Mouse (Mus musculus) forebrain, embryonic 10.5 days (tissue): Measurements from ENCODE around the gene Fbxw4. TPM values are rescaled to one million over a fixed set of nuclear protein-coding genes. Genes with fewer than 3 reads are reported as not detected.

Source experiments
- DNase-seq: peaks from one replicate; pipeline ENCODE4 v3.0.0-alpha.2; 2017; ENCODE audit warnings: low spot score; ENCODE audit errors: extremely low spot score
- H3K27ac ChIP-seq: fragments of 300-500 bp; sonication (generic); 2 replicates; pipeline ENCODE4 v1.5.1; 2016; ENCODE audit warnings: mild to moderate bottlenecking
- H3K27me3 ChIP-seq: fragments of 300-500 bp; sonication (generic); 2 replicates; pipeline ENCODE4 v1.6.1; 2016; ENCODE audit warnings: mild to moderate bottlenecking; ENCODE audit not compliant: poor library complexity, severe bottlenecking
- H3K36me3 ChIP-seq: fragments of 300-500 bp; sonication (generic); replicated peaks from 2 replicates; pipeline ENCODE4 v1.6.1; 2016; ENCODE audit warnings: mild to moderate bottlenecking, moderate library complexity
- H3K4me1 ChIP-seq: fragments of 300-500 bp; sonication (generic); 2 replicates; pipeline ENCODE4 v1.6.1; 2016
- H3K4me3 ChIP-seq: fragments of 300-500 bp; sonication (generic); 2 replicates; pipeline ENCODE4 v1.5.1; 2016; ENCODE audit warnings: mild to moderate bottlenecking, moderate library complexity
- H3K9me3 ChIP-seq: fragments of 300-500 bp; sonication (generic); 2 replicates; pipeline ENCODE4 v1.6.1; 2016; ENCODE audit warnings: mild to moderate bottlenecking, moderate library complexity
- WGBS: fragments of 180-500 bp; shearing (Covaris S2); methylation state at CpG from one replicate; pipeline ENCODE4 v1.1.7; 2016; 5-methylcytosine and 5-hydroxymethylcytosine counted together
- polyA plus RNA-seq: library from polyadenylated mRNA; unstranded; fragments of >200 nt; fragmentation: Nextera tagmentation; extraction: Ambion mirVana; gene quantifications from 2 replicates; pipeline ENCODE4 v1.2.1, GENCODE M21; 2016

Fbxw4 gene
- polyA plus RNA-seq, 1 experiment from 2014 or later = 4.4 TPM

- H3K36me3 ChIP-seq = peaks cover 24% of the 10 kb centered on the region
- WGBS = 87% methylated on average over 6 of the region's 6 CpGs
- peak overlapping the region; percentile 60; the same call in 1 of the 2 replicates for H3K27ac ChIP-seq
- peaks cover 79% of the 10 kb centered on the region for H3K4me1 ChIP-seq
- DNase-seq = no peak
- peaks cover 100% of the 10 kb centered on the region for H3K27me3 ChIP-seq
- H3K4me3 ChIP-seq = no peak overlapping the region
- peaks cover 3% of the 10 kb centered on the region; the same call in 1 of the 2 replicates for H3K9me3 ChIP-seq
Measured at GRCm38 (mm10) chr19:45583136-45583535, 77.0 kb downstream of the Fbxw4 start.

DNA sequence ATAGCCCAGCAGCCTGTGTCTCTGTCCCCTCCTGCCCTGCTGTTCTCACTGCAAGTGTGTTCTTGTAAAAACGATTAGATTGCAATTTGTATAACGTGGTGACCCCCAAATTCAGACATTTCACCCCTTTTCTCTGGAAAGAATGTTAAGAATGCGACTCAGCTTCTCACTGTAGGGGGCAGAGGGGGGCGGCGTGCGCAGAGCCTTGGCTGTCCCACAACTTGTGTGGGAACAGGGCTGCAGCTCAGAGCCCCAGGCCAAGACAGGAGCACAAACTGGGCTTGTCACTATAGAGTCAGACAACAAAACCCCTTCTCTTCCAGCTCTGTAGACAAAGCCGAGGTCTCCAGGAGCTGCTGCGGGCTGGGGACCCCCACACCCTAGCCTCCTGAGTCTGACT, 78.0 kb downstream of the Fbxw4 start:
- peak; percentile 45 for DNase-seq
- no peak overlapping the region for H3K4me3 ChIP-seq
- peaks cover 34% of the 10 kb centered on the region for H3K36me3 ChIP-seq
- peaks cover 100% of the 10 kb centered on the region for H3K27me3 ChIP-seq
- WGBS = 6% methylated on average over 8 of the region's 8 CpGs
- peaks cover 3% of the 10 kb centered on the region; the same call in 1 of the 2 replicates for H3K9me3 ChIP-seq
- peak overlapping the region; percentile 60 for H3K27ac ChIP-seq
- peaks cover 81% of the 10 kb centered on the region for H3K4me1 ChIP-seq

DNA sequence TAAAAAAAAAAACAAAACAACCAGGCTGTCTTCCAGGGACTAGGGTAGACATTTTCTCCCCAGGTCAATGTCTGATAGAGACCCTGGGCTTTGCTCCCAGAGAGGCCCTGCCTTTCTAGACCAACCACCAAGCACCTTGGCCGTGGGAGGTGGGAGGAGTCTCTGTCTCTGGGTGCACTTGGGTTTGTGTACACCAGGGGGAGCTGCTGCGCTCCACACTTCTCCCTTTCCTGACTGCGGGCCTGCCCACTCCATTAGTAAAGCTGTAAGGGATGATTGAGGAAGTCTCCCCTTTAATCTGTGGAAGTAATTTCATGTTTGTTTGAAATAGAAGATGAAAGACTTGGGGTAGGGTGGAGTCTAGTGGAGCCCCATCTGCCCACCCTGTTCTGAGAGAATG, 78.9 kb downstream of the Fbxw4 start:
- peaks cover 3% of the 10 kb centered on the region; the same call in 1 of the 2 replicates for H3K9me3 ChIP-seq
- peaks cover 82% of the 10 kb centered on the region for H3K4me1 ChIP-seq
- DNase-seq = peak; percentile 61
- WGBS = 73% methylated on average over 3 of the region's 3 CpGs
- H3K27ac ChIP-seq = no peak overlapping the region
- no peak overlapping the region for H3K4me3 ChIP-seq
- peaks cover 100% of the 10 kb centered on the region for H3K27me3 ChIP-seq
- H3K36me3 ChIP-seq = peaks cover 40% of the 10 kb centered on the region

- Histone ChIP-seq H3K4me3 (no peak overlapping the region), H3K4me1 (peaks cover 82% of the 10 kb centered on the region), H3K36me3 (peaks cover 41% of the 10 kb centered on the region), H3K27ac (peak overlapping the region; percentile 20; the same call in 1 of the 2 replicates), H3K27me3 (peaks cover 100% of the 10 kb centered on the region), H3K9me3 (peaks cover 3% of the 10 kb centered on the region; the same call in 1 of the 2 replicates)
- WGBS = 36% methylated on average over 12 of the region's 12 CpGs
- no peak for DNase-seq
Measured at GRCm38 (mm10) chr19:45580235-45580634, 79.9 kb downstream of the Fbxw4 start.

- peaks cover 84% of the 10 kb centered on the region for H3K4me1 ChIP-seq
- WGBS = 91% methylated on average over 7 of the region's 7 CpGs
- H3K27me3 ChIP-seq = peaks cover 100% of the 10 kb centered on the region
- peaks cover 3% of the 10 kb centered on the region; the same call in 1 of the 2 replicates for H3K9me3 ChIP-seq
- no peak for DNase-seq
- H3K4me3 ChIP-seq = no peak overlapping the region
- H3K36me3 ChIP-seq = peaks cover 49% of the 10 kb centered on the region
- peak overlapping the region; percentile 20; the same call in 1 of the 2 replicates for H3K27ac ChIP-seq
Measured at GRCm38 (mm10) chr19:45579416-45579815, 80.7 kb downstream of the Fbxw4 start.

GRCm38 (mm10) chr19:45578976-45579375, 81.1 kb downstream of the Fbxw4 start:
- H3K9me3 ChIP-seq = peaks cover 3% of the 10 kb centered on the region; the same call in 1 of the 2 replicates
- WGBS = 90% methylated on average over 12 of the region's 12 CpGs
- no peak overlapping the region for H3K27ac ChIP-seq
- peaks cover 51% of the 10 kb centered on the region for H3K36me3 ChIP-seq
- H3K4me1 ChIP-seq = peaks cover 86% of the 10 kb centered on the region
- peaks cover 100% of the 10 kb centered on the region for H3K27me3 ChIP-seq
- DNase-seq = no peak
- no peak overlapping the region for H3K4me3 ChIP-seq

GRCm38 (mm10) chr19:45577141-45577750, 82.9 kb downstream of the Fbxw4 start:
- no peak overlapping the region for H3K4me3 ChIP-seq
- H3K36me3 ChIP-seq = peaks cover 62% of the 10 kb centered on the region
- DNase-seq = no peak
- 89% methylated on average over 14 of the region's 14 CpGs for WGBS
- peaks cover 3% of the 10 kb centered on the region; the same call in 1 of the 2 replicates for H3K9me3 ChIP-seq
- peaks cover 100% of the 10 kb centered on the region for H3K27me3 ChIP-seq
- peaks cover 80% of the 10 kb centered on the region for H3K4me1 ChIP-seq
- H3K27ac ChIP-seq = 0 out of 2 replicates have a peak overlapping the region, but pooled peaks have one; percentile 51

DNA sequence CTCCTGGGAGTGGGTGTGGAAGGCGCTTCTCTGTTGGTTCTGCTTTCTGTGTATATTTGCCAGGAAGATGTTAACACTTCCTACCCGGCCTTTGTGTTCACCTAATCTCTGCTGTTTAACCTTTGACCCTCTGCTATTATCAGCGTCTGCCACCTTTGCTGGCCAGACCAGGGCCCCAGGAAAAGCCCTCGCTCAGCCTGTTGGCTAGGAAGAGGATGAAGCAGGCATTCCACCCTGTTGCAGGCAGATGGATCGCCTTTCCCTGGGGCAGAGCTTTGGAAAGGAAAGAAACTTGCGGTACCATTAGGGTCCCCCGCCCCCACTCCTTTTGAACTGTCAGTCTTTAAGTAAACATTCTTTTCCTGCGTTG, 84.5 kb downstream of the Fbxw4 start:
- no peak for DNase-seq
- Histone ChIP-seq H3K36me3 (peaks cover 63% of the 10 kb centered on the region), H3K4me3 (no peak overlapping the region), H3K27me3 (peaks cover 100% of the 10 kb centered on the region), H3K27ac (peak overlapping the region; percentile 51; the same call in 1 of the 2 replicates), H3K9me3 (no peaks in the 10 kb centered on the region), H3K4me1 (peaks cover 66% of the 10 kb centered on the region)
- WGBS = 3% methylated on average over 8 of the region's 8 CpGs

DNA sequence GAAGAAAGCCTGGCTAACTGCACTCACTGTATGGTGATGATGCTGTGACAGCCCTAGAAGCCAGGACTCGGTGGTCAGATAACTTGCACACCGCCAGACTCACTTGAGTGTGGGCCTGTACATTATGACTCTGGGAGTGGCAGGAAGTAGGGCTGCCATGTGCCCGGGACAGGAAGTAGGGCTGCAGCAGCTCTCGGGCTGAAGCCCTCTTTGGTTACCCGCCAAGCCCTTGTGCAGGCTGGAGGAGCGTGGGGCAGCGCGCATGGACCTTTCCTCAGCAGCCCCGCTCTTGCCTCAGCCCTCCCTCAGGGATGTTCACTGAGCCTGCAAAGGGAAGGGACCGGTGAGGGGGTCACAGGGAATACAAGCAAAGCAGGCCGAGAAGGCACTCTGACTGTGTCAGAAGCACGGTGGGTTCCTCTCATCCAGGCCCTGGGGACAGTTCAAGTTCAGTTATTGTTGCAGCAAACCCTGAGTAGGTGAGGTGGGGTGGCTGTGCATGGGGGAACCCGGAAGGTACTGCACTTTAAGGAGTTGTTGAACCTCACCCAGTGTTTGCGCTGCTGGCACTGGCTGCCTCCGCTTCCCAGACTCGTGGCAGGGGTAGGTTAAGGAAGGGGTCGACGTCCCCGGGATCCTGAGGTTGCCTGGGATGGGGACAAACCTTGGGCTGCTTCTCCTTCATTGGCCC, 85.0 kb downstream of the Fbxw4 start:
- Histone ChIP-seq H3K27me3 (peaks cover 100% of the 10 kb centered on the region), H3K9me3 (no peaks in the 10 kb centered on the region), H3K27ac (peak overlapping the region; percentile 51), H3K4me3 (no peak overlapping the region), H3K36me3 (peaks cover 63% of the 10 kb centered on the region), H3K4me1 (peaks cover 61% of the 10 kb centered on the region)
- 48% methylated on average over 19 of the region's 19 CpGs for WGBS
- no peak for DNase-seq

DNA sequence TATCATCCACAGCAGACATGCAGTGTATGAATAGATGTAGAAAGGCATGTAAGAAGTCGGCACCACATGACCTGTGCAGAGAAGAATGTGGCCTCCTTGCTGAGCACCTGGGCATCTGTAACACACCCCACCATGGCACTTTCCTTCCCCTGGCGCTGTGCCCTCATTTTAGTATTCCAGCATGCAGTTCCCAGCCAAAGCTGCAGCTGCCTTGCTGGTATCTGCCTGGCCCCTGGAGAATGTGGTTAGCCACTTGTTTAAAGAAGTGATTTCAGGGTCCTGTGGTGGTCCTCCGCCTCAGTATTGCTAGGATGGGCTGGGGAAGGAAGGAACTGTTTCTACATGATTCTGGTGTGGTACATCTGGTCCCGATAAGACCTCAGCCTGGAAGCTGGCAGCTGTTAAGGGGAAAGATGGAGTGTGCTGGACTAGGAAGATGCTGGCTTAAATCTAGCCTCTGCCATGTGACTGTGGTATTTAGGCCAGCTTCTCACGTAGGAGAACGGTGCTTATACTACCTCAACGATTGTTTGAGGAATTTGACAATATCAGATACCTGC, 85.7 kb downstream of the Fbxw4 start:
- Histone ChIP-seq H3K4me3 (no peak overlapping the region), H3K9me3 (no peaks in the 10 kb centered on the region), H3K36me3 (peaks cover 59% of the 10 kb centered on the region), H3K27ac (0 out of 2 replicates have a peak overlapping the region, but pooled peaks have one; percentile 35), H3K4me1 (peaks cover 61% of the 10 kb centered on the region), H3K27me3 (peaks cover 100% of the 10 kb centered on the region)
- 81% methylated on average over 7 of the region's 7 CpGs for WGBS
- DNase-seq = no peak

- 25% methylated on average over 6 of the region's 6 CpGs for WGBS
- H3K4me3 ChIP-seq = no peak overlapping the region
- H3K9me3 ChIP-seq = no peaks in the 10 kb centered on the region
- peaks cover 100% of the 10 kb centered on the region for H3K27me3 ChIP-seq
- DNase-seq = peak; percentile 61
- H3K4me1 ChIP-seq = peaks cover 61% of the 10 kb centered on the region
- H3K36me3 ChIP-seq = peaks cover 53% of the 10 kb centered on the region
- H3K27ac ChIP-seq = no peak overlapping the region
Measured at GRCm38 (mm10) chr19:45573861-45574267, 86.2 kb downstream of the Fbxw4 start.

DNA sequence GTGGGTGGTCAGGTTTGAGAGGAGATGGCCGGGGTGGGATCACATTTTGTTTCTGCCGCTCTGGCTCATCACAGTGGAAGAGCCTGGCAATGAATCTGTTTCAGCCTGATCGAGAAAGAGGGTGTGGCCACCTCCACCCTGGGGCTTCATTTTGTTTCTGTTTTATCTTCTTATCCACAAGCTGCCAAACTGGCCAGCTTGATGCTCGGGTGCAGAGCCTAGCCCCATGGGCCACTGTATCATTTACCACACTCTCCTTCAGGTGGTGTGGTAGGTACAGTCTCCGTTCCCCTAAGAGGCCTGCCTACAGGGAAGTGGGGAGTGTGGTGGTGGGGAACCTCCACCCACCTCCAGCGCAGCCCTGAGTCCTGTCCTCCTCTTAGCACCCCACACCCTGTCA, 87.1 kb downstream of the Fbxw4 start:
- 80% methylated on average over 6 of the region's 6 CpGs for WGBS

DNA sequence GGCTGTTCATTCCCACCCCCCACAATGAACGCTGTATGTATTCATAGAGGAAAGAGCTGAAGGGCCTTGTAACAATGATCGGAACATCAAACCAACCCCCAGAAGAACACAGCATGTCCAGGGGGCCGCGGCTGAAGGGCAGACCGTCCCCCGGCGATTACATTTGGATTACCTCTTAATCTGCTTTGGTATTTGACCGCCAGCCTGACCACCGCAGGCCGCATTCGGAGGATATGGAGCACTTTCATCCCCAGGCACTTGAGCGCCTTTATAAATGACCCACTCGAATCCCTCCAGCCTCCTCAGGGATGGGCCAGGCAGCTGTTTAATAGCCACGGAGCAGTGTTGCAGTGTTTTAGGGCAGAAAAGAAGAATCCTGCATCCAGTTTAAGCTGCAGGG, 92.7 kb downstream of the Fbxw4 start:
- Histone ChIP-seq H3K9me3 (no peaks in the 10 kb centered on the region), H3K27ac (peak overlapping the region; percentile 72), H3K4me3 (no peak overlapping the region), H3K27me3 (peaks cover 90% of the 10 kb centered on the region), H3K4me1 (peaks cover 59% of the 10 kb centered on the region), H3K36me3 (peaks cover 12% of the 10 kb centered on the region)
- DNase-seq = no peak
- WGBS = 6% methylated on average over 14 of the region's 14 CpGs

More for the DNA sequence above, 87.1 kb downstream of the Fbxw4 start:
- no peak overlapping the region for H3K4me3 ChIP-seq
- no peaks in the 10 kb centered on the region for H3K9me3 ChIP-seq
- no peak for DNase-seq
- peaks cover 67% of the 10 kb centered on the region for H3K4me1 ChIP-seq
- peaks cover 45% of the 10 kb centered on the region for H3K36me3 ChIP-seq
- H3K27ac ChIP-seq = no peak overlapping the region
- peaks cover 100% of the 10 kb centered on the region for H3K27me3 ChIP-seq
